Mouse (Mus musculus): ENCODE results near the gene Rflna. TPM values are rescaled to one million over a fixed set of nuclear protein-coding genes. Genes with fewer than 3 reads are reported as not detected.

Rflna gene
- polyA plus RNA-seq, 1 experiment from 2014 or later = 1.8 TPM

- Histone ChIP-seq H3K9ac (ENCODE audit: low read length) (no peak overlapping the region), H3K4me2 (replicated peaks; ENCODE audit: low read depth) (no peak overlapping the region), H3K27ac (replicated peaks) (no peak overlapping the region), H3K27me3 (ENCODE audit: control insufficient read depth, insufficient read depth, low read length) (no peaks in the 10 kb centered on the region), H3K4me3 (ENCODE audit: low read depth, low read length) (no peak overlapping the region), H3K9me3 (ENCODE audit: control insufficient read depth, low read length) (no peaks in the 10 kb centered on the region), H3K4me1 (replicated peaks; ENCODE audit: control insufficient read depth, insufficient read depth) (no peaks in the 10 kb centered on the region), H3K36me3 (ENCODE audit: control insufficient read depth, insufficient read depth, low read length) (no peaks in the 10 kb centered on the region)
- ATAC-seq (ENCODE audit: low FRiP score, low TSS enrichment) (no peak), DNase-seq (ENCODE audit: low spot score) (no peak)
- WGBS = 83% methylated on average over 4 of the region's 4 CpGs
- TF ChIP-seq CTCF (IDR thresholded peaks at IDR 0.05; ENCODE audit: low read depth) = no peak
- no peak for TF ChIP-seq EP300 (optimal IDR thresholded peaks at IDR 0.05)
Measured at GRCm38 (mm10) chr5:124997913-124998312, 5.1 kb upstream of the Rflna start.

- Histone ChIP-seq H3K27me3 (ENCODE audit: control insufficient read depth, insufficient read depth, low read length) (no peaks in the 10 kb centered on the region), H3K27ac (replicated peaks) (no peak overlapping the region), H3K9me3 (ENCODE audit: control insufficient read depth, low read length) (no peaks in the 10 kb centered on the region), H3K4me3 (ENCODE audit: low read depth, low read length) (no peak overlapping the region), H3K4me2 (replicated peaks; ENCODE audit: low read depth) (no peak overlapping the region), H3K36me3 (ENCODE audit: control insufficient read depth, insufficient read depth, low read length) (no peaks in the 10 kb centered on the region), H3K4me1 (replicated peaks; ENCODE audit: control insufficient read depth, insufficient read depth) (peaks cover 4% of the 10 kb centered on the region), H3K9ac (ENCODE audit: low read length) (no peak overlapping the region)
- 73% methylated on average over 10 of the region's 10 CpGs for WGBS
- TF ChIP-seq CTCF (IDR thresholded peaks at IDR 0.05; ENCODE audit: low read depth) (no peak), EP300 (optimal IDR thresholded peaks at IDR 0.05) (no peak)
- no peak for ATAC-seq (ENCODE audit: low FRiP score, low TSS enrichment)
- no peak for DNase-seq (ENCODE audit: low spot score)
Measured at GRCm38 (mm10) chr5:125000756-125001250, 2.2 kb upstream of the Rflna start.

GRCm38 (mm10) chr5:125003873-125004255 is 843 bp downstream of the Rflna start:
- H3K4me3 ChIP-seq (ENCODE audit: low read depth, low read length) = peak overlapping the region; percentile 39
- no peak overlapping the region for H3K27ac ChIP-seq (replicated peaks)
- H3K27me3 ChIP-seq (ENCODE audit: control insufficient read depth, insufficient read depth, low read length) = no peaks in the 10 kb centered on the region
- no peaks in the 10 kb centered on the region for H3K9me3 ChIP-seq (ENCODE audit: control insufficient read depth, low read length)
- TF ChIP-seq EP300 (optimal IDR thresholded peaks at IDR 0.05) (no peak), CTCF (IDR thresholded peaks at IDR 0.05; ENCODE audit: low read depth) (no peak)
- H3K36me3 ChIP-seq (ENCODE audit: control insufficient read depth, insufficient read depth, low read length) = no peaks in the 10 kb centered on the region
- H3K4me1 ChIP-seq (replicated peaks; ENCODE audit: control insufficient read depth, insufficient read depth) = peaks cover 4% of the 10 kb centered on the region
- peak overlapping the region; percentile 50 for H3K9ac ChIP-seq (ENCODE audit: low read length)
- DNase-seq (ENCODE audit: low spot score) (no peak), ATAC-seq (ENCODE audit: low FRiP score, low TSS enrichment) (no peak)
- H3K4me2 ChIP-seq (replicated peaks; ENCODE audit: low read depth) = peak overlapping the region; percentile 53
- WGBS = 10% methylated on average over 15 of the region's 15 CpGs

GRCm38 (mm10) chr5:125005871-125006652 is 3.0 kb downstream of the Rflna start:
- TF ChIP-seq EP300 (optimal IDR thresholded peaks at IDR 0.05) (no peak), CTCF (IDR thresholded peaks at IDR 0.05; ENCODE audit: low read depth) (no peak)
- Histone ChIP-seq H3K27me3 (ENCODE audit: control insufficient read depth, insufficient read depth, low read length) (no peaks in the 10 kb centered on the region), H3K4me3 (ENCODE audit: low read depth, low read length) (no peak overlapping the region), H3K27ac (replicated peaks) (no peak overlapping the region), H3K4me1 (replicated peaks; ENCODE audit: control insufficient read depth, insufficient read depth) (peaks cover 4% of the 10 kb centered on the region), H3K36me3 (ENCODE audit: control insufficient read depth, insufficient read depth, low read length) (no peaks in the 10 kb centered on the region), H3K9ac (ENCODE audit: low read length) (no peak overlapping the region), H3K9me3 (ENCODE audit: control insufficient read depth, low read length) (no peaks in the 10 kb centered on the region), H3K4me2 (replicated peaks; ENCODE audit: low read depth) (no peak overlapping the region)
- ATAC-seq (ENCODE audit: low FRiP score, low TSS enrichment) = peak; percentile 18; the same call in 1 of the 2 replicates
- DNase-seq (ENCODE audit: low spot score) = peak; percentile 39
- WGBS = 42% methylated on average over 9 of the region's 9 CpGs

GRCm38 (mm10) chr5:125006896-125007295 is 3.9 kb downstream of the Rflna start:
- peaks cover 4% of the 10 kb centered on the region for H3K4me1 ChIP-seq (replicated peaks; ENCODE audit: control insufficient read depth, insufficient read depth)
- H3K4me2 ChIP-seq (replicated peaks; ENCODE audit: low read depth) = no peak overlapping the region
- 15% methylated on average over 5 of the region's 5 CpGs for WGBS
- H3K27ac ChIP-seq (replicated peaks) = no peak overlapping the region
- no peak overlapping the region for H3K4me3 ChIP-seq (ENCODE audit: low read depth, low read length)
- no peak for TF ChIP-seq CTCF (IDR thresholded peaks at IDR 0.05; ENCODE audit: low read depth)
- no peaks in the 10 kb centered on the region for H3K9me3 ChIP-seq (ENCODE audit: control insufficient read depth, low read length)
- peak; percentile 38 for DNase-seq (ENCODE audit: low spot score)
- no peaks in the 10 kb centered on the region for H3K27me3 ChIP-seq (ENCODE audit: control insufficient read depth, insufficient read depth, low read length)
- ATAC-seq (ENCODE audit: low FRiP score, low TSS enrichment) = no peak; the same call in 1 of the 2 replicates
- H3K36me3 ChIP-seq (ENCODE audit: control insufficient read depth, insufficient read depth, low read length) = no peaks in the 10 kb centered on the region; the same call in 1 of the 2 replicates
- no peak overlapping the region for H3K9ac ChIP-seq (ENCODE audit: low read length)

- no peaks in the 10 kb centered on the region for H3K9me3 ChIP-seq (ENCODE audit: control insufficient read depth, low read length)
- no peak for TF ChIP-seq CTCF (IDR thresholded peaks at IDR 0.05; ENCODE audit: low read depth)
- no peak for TF ChIP-seq EP300 (optimal IDR thresholded peaks at IDR 0.05)
- no peak overlapping the region for H3K9ac ChIP-seq (ENCODE audit: low read length)
- no peaks in the 10 kb centered on the region for H3K27me3 ChIP-seq (ENCODE audit: control insufficient read depth, insufficient read depth, low read length)
- WGBS = 93% methylated on average over 24 of the region's 24 CpGs
- ATAC-seq (ENCODE audit: low FRiP score, low TSS enrichment) (no peak), DNase-seq (ENCODE audit: low spot score) (no peak)
- H3K4me2 ChIP-seq (replicated peaks; ENCODE audit: low read depth) = no peak overlapping the region
- no peaks in the 10 kb centered on the region for H3K4me1 ChIP-seq (replicated peaks; ENCODE audit: control insufficient read depth, insufficient read depth)
- H3K4me3 ChIP-seq (ENCODE audit: low read depth, low read length) = no peak overlapping the region
- peaks cover 10% of the 10 kb centered on the region for H3K36me3 ChIP-seq (ENCODE audit: control insufficient read depth, insufficient read depth, low read length)
- no peak overlapping the region for H3K27ac ChIP-seq (replicated peaks)
Measured at GRCm38 (mm10) chr5:125011166-125011565, 8.1 kb downstream of the Rflna start.

All from stomach, postnatal 0 days (tissue).